Mouse (Mus musculus): ENCODE data around the gene Lmntd1. TPM values are rescaled to one million over a fixed set of nuclear protein-coding genes. Genes with fewer than 3 reads are reported as not detected.

Lmntd1 gene
- polyA plus RNA-seq, 1 experiment = not detected

DNA sequence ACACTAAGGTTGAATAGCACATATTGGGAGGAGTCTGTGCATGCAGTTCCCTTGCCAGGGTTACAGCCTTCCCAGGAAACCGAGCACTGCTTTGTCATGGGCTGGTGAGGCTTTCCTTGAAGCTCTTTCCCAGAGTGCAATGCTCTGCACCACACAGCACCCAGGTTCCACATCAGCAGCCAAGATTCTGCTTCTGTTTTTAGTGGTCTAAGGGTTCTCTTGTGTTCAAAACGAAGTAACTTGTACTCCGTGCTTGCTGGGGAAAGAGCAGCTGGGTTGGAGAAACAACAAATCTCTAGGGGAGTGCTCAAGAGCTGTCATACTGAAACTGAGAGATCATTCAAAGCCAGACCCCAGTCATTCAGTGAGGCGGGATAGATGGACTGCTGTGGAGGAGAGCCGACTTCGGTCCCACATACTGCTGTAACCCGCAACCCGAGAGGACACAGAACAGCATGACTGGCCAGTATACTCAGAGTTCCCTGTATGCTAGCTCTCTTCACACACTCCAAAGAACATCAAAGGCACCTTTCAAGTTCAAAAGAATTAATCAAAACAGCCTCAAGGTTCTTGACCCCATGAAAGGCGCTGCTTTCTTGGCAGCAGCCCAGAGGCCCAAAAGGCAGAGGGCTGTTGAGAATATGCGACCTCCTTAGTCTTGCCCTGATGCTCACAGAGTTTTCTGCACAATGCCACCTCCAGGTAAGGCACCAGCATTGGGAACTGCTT is 35.5 kb downstream of the Lmntd1 start:
- Histone ChIP-seq H3K36me3 (ENCODE audit: control insufficient read depth, insufficient read depth) (no peaks in the 10 kb centered on the region), H3K79me2 (ENCODE audit: control insufficient read depth, insufficient read depth) (no peaks in the 10 kb centered on the region), H3K27me3 (ENCODE audit: control insufficient read depth, insufficient read depth, insufficient read length) (peaks cover 10% of the 10 kb centered on the region), H3ac (ENCODE audit: control insufficient read depth, insufficient read length) (no peak overlapping the region), H3K4me2 (ENCODE audit: low read depth) (no peak overlapping the region), H3K4me3 (no peak overlapping the region)
- TF ChIP-seq POLR2A (IDR thresholded peaks at IDR 0.05; ENCODE audit: insufficient read length, low read depth) (no peak), SRF (IDR thresholded peaks at IDR 0.05; ENCODE audit: control insufficient read depth, insufficient read length, low read depth) (no peak), POLR2AphosphoS2 (IDR thresholded peaks at IDR 0.05; ENCODE audit: insufficient read length, low read depth) (no peak), MYOG (IDR thresholded peaks at IDR 0.05; ENCODE audit: control insufficient read depth in 1 of 3, insufficient read depth in 1 of 3, insufficient read length in 2 of 3, low read depth in 2 of 3) (no peak), TCF3 (IDR thresholded peaks at IDR 0.05; ENCODE audit: insufficient read length, low read depth) (no peak), MYOD1 (IDR thresholded peaks at IDR 0.05; ENCODE audit: control insufficient read depth in 1 of 3, insufficient read length in 2 of 3, low read depth in 2 of 3) (no peak), E2F4 (IDR thresholded peaks at IDR 0.05; ENCODE audit: insufficient read depth) (no peak), REST (IDR thresholded peaks at IDR 0.05; ENCODE audit: insufficient read depth, insufficient read length) (no peak), TCF12 (IDR thresholded peaks at IDR 0.05; ENCODE audit: insufficient read depth, poor library complexity, severe bottlenecking) (no peak), MAX (IDR thresholded peaks at IDR 0.05; ENCODE audit: low read depth) (no peak), CEBPB (IDR thresholded peaks at IDR 0.05; ENCODE audit: insufficient read depth, poor library complexity, severe bottlenecking) (no peak), USF1 (IDR thresholded peaks at IDR 0.05; ENCODE audit: low read depth) (no peak)

DNA sequence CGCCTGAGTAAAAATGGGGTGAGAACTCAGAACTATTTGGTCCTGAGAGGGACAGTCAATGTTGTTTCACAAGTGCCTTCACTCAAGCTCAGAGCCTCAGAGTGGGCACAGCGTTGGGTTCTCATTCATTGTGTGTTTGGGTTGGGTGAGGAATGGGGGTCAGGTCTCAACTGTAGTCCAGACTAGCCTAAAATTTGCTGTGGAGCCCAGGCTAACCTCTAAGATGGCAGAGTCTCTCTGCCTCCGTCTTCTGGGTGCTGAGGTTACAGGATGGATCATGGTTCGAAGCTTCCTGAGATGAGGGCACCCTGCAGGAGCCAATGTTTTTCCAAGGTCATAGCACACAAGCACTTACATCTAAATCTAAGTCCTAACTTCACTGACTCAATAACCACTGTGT is 37.4 kb downstream of the Lmntd1 start:
- Histone ChIP-seq H3K4me3 (no peak overlapping the region), H3K27me3 (ENCODE audit: control insufficient read depth, insufficient read depth, insufficient read length) (peaks cover 10% of the 10 kb centered on the region)
- TF ChIP-seq E2F4 (IDR thresholded peaks at IDR 0.05; ENCODE audit: insufficient read depth) (no peak), USF1 (IDR thresholded peaks at IDR 0.05; ENCODE audit: low read depth) (no peak), TCF12 (IDR thresholded peaks at IDR 0.05; ENCODE audit: insufficient read depth, poor library complexity, severe bottlenecking) (no peak), MAX (IDR thresholded peaks at IDR 0.05; ENCODE audit: low read depth) (no peak), REST (IDR thresholded peaks at IDR 0.05; ENCODE audit: insufficient read depth, insufficient read length) (no peak), SRF (IDR thresholded peaks at IDR 0.05; ENCODE audit: control insufficient read depth, insufficient read length, low read depth) (no peak), POLR2AphosphoS2 (IDR thresholded peaks at IDR 0.05; ENCODE audit: insufficient read length, low read depth) (no peak), POLR2A (IDR thresholded peaks at IDR 0.05; ENCODE audit: insufficient read length, low read depth) (no peak), MYOG (IDR thresholded peaks at IDR 0.05; ENCODE audit: control insufficient read depth in 1 of 3, insufficient read depth in 1 of 3, insufficient read length in 2 of 3, low read depth in 2 of 3) (no peak), TCF3 (IDR thresholded peaks at IDR 0.05; ENCODE audit: insufficient read length, low read depth) (no peak), CEBPB (IDR thresholded peaks at IDR 0.05; ENCODE audit: insufficient read depth, poor library complexity, severe bottlenecking) (no peak), MYOD1 (IDR thresholded peaks at IDR 0.05; ENCODE audit: control insufficient read depth in 1 of 3, insufficient read length in 2 of 3, low read depth in 2 of 3) (no peak)

DNA sequence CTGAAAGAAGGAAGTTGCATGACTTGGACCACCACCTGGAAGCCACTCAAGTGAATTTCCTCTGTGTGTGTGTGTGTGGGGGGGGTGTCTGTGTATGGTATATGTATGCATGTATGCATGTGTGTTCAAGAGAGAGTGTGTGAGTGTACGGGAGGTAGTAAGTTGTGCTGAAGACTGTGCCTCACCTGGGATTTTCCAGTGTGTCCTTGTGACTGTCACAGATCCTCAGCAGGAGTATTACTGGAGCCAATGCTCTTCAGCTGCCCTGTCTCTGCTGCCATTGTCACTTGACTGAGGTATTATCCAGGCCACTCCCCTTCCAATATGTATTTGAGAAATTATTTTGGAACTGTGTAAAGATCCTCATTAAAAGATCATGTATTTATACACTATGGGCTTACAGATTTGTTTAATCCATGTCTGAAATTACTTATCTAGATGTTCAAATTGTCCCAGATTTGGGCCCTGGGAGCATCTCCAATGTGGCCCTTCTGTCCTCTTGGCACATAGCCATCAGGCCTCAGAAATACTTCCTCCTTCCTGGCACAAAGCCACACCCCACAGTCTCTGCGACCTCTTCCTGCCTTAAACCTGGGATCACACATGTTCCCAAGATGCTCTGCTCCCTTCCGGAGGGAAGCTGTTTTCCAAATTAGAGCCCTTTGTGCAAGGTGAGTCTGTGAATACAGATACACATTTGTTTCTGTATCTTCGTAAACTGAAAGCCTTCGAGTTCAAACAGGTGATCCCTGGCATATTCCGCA is 40.7 kb downstream of the Lmntd1 start:
- TF ChIP-seq TCF3 (IDR thresholded peaks at IDR 0.05; ENCODE audit: insufficient read length, low read depth) (no peak), REST (IDR thresholded peaks at IDR 0.05; ENCODE audit: insufficient read depth, insufficient read length) (no peak), CEBPB (IDR thresholded peaks at IDR 0.05; ENCODE audit: insufficient read depth, poor library complexity, severe bottlenecking) (no peak), MAX (IDR thresholded peaks at IDR 0.05; ENCODE audit: low read depth) (no peak), POLR2A (IDR thresholded peaks at IDR 0.05; ENCODE audit: insufficient read length, low read depth) (no peak), SRF (IDR thresholded peaks at IDR 0.05; ENCODE audit: control insufficient read depth, insufficient read length, low read depth) (no peak), MYOD1 (IDR thresholded peaks at IDR 0.05; ENCODE audit: control insufficient read depth in 1 of 3, insufficient read length in 2 of 3, low read depth in 2 of 3) (no peak), TCF12 (IDR thresholded peaks at IDR 0.05; ENCODE audit: insufficient read depth, poor library complexity, severe bottlenecking) (no peak), USF1 (IDR thresholded peaks at IDR 0.05; ENCODE audit: low read depth) (no peak), POLR2AphosphoS2 (IDR thresholded peaks at IDR 0.05; ENCODE audit: insufficient read length, low read depth) (no peak), E2F4 (IDR thresholded peaks at IDR 0.05; ENCODE audit: insufficient read depth) (no peak), MYOG (IDR thresholded peaks at IDR 0.05; ENCODE audit: control insufficient read depth in 1 of 3, insufficient read depth in 1 of 3, insufficient read length in 2 of 3, low read depth in 2 of 3) (no peak)
- H3K27me3 ChIP-seq (ENCODE audit: control insufficient read depth, insufficient read depth, insufficient read length) = peaks cover 10% of the 10 kb centered on the region
- no peak overlapping the region for H3K4me2 ChIP-seq (ENCODE audit: low read depth)
- H3K4me3 ChIP-seq = no peak overlapping the region
- H3K36me3 ChIP-seq (ENCODE audit: control insufficient read depth, insufficient read depth) = no peaks in the 10 kb centered on the region
- no peak overlapping the region for H3ac ChIP-seq (ENCODE audit: control insufficient read depth, insufficient read length)
- no peaks in the 10 kb centered on the region for H3K79me2 ChIP-seq (ENCODE audit: control insufficient read depth, insufficient read depth)

More for the DNA sequence above, 37.4 kb downstream of the Lmntd1 start:
- Histone ChIP-seq H3K4me2 (ENCODE audit: low read depth) (no peak overlapping the region), H3K79me2 (ENCODE audit: control insufficient read depth, insufficient read depth) (no peaks in the 10 kb centered on the region), H3ac (ENCODE audit: control insufficient read depth, insufficient read length) (no peak overlapping the region), H3K36me3 (ENCODE audit: control insufficient read depth, insufficient read depth) (no peaks in the 10 kb centered on the region)

DNA sequence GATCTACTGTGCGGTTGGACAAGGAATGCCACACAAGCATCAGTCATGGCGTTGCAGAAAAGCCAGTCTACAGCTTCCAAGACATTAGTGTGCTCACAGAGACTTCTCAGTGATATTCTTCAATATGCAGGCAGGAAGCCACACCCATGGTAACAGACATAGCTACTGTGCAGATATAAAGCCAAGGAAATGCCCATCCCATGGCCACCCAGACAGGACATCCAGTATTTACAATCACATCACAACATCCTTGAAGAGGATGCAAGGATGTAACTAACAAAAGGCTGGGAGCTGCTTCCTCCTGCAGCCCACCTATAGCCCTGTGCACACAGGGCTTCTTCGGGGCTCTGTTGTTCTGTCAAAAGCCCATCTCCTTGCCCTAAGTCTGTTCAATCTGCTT is 45.4 kb downstream of the Lmntd1 start:
- Histone ChIP-seq H3K36me3 (ENCODE audit: control insufficient read depth, insufficient read depth) (no peaks in the 10 kb centered on the region), H3K27me3 (ENCODE audit: control insufficient read depth, insufficient read depth, insufficient read length) (no peaks in the 10 kb centered on the region), H3K79me2 (ENCODE audit: control insufficient read depth, insufficient read depth) (no peaks in the 10 kb centered on the region), H3K4me3 (no peak overlapping the region), H3K4me2 (ENCODE audit: low read depth) (no peak overlapping the region), H3ac (ENCODE audit: control insufficient read depth, insufficient read length) (no peak overlapping the region)
- TF ChIP-seq TCF3 (IDR thresholded peaks at IDR 0.05; ENCODE audit: insufficient read length, low read depth) = no peak
- no peak for TF ChIP-seq CEBPB (IDR thresholded peaks at IDR 0.05; ENCODE audit: insufficient read depth, poor library complexity, severe bottlenecking)
- TF ChIP-seq USF1 (IDR thresholded peaks at IDR 0.05; ENCODE audit: low read depth) = no peak
- TF ChIP-seq E2F4 (IDR thresholded peaks at IDR 0.05; ENCODE audit: insufficient read depth) = no peak
- no peak for TF ChIP-seq TCF12 (IDR thresholded peaks at IDR 0.05; ENCODE audit: insufficient read depth, poor library complexity, severe bottlenecking)
- no peak for TF ChIP-seq MYOG (IDR thresholded peaks at IDR 0.05; ENCODE audit: control insufficient read depth in 1 of 3, insufficient read depth in 1 of 3, insufficient read length in 2 of 3, low read depth in 2 of 3)
- TF ChIP-seq MYOD1 (IDR thresholded peaks at IDR 0.05; ENCODE audit: control insufficient read depth in 1 of 3, insufficient read length in 2 of 3, low read depth in 2 of 3) = no peak
